Mouse (Mus musculus) lung, embryonic 14.5 days (tissue): Measurements from ENCODE around the gene Ltbp1. TPM values are rescaled to one million over a fixed set of nuclear protein-coding genes. Genes with fewer than 3 reads are reported as not detected.

ENCODE experiments used
- ATAC-seq: fragments of 200-750 bp; cut with Nextera tagmentation; 2 replicates; pipeline ENCODE4 v1.8.0; 2017; ENCODE audit warnings: mild to moderate bottlenecking, moderate TSS enrichment, moderate library complexity; ENCODE audit not compliant: insufficient read depth
- DNase-seq: peaks from one replicate; pipeline ENCODE4 v3.0.0-alpha.2; 2015
- H3K27ac ChIP-seq: fragments of 300-500 bp; sonication (generic); 2 replicates; pipeline ENCODE4 v1.5.1; 2014; ENCODE audit warnings: low read depth, mild to moderate bottlenecking, moderate library complexity
- H3K27me3 ChIP-seq: fragments of 300-500 bp; sonication (generic); 2 replicates; pipeline ENCODE4 v1.6.1; 2014; ENCODE audit warnings: low read length, control low read depth; ENCODE audit not compliant: insufficient read depth
- H3K36me3 ChIP-seq: fragments of 300-500 bp; sonication (generic); 2 replicates; pipeline ENCODE4 v1.6.1; 2014; ENCODE audit warnings: control low read depth; ENCODE audit not compliant: insufficient read depth
- H3K4me1 ChIP-seq: fragments of 300-500 bp; sonication (generic); 2 replicates; pipeline ENCODE4 v1.6.1; 2014; ENCODE audit warnings: antibody characterized with exemption, control low read depth; ENCODE audit not compliant: insufficient read depth
- H3K4me2 ChIP-seq: fragments of 300-500 bp; sonication (generic); 2 replicates; pipeline ENCODE4 v1.6.1; 2014; ENCODE audit warnings: mild to moderate bottlenecking
- H3K4me3 ChIP-seq: fragments of 300-500 bp; sonication (generic); 2 replicates; pipeline ENCODE4 v1.5.1; 2014; ENCODE audit warnings: low read depth, low read length
- H3K9ac ChIP-seq: fragments of 300-500 bp; sonication (generic); 2 replicates; pipeline ENCODE4 v1.6.1; 2014
- H3K9me3 ChIP-seq: fragments of 300-500 bp; sonication (generic); 2 replicates; pipeline ENCODE4 v1.6.1; 2016; ENCODE audit warnings: low read depth, low read length, control low read depth
- CTCF ChIP-seq: IDR thresholded peaks from 2 replicates; pipeline ENCODE4 v1.5.1; 2016; ENCODE audit warnings: antibody characterized with exemption, low read depth
- WGBS: fragments of 180-500 bp; shearing (Covaris S2); extraction: QIAGEN DNeasy Blood & Tissue Kit; methylation state at CpG from one replicate; pipeline ENCODE4 v1.1.7; 2014; 5-methylcytosine and 5-hydroxymethylcytosine counted together
- polyA plus RNA-seq: library from polyadenylated mRNA; unstranded; fragments of >200 nt; fragmentation: Nextera tagmentation; extraction: Ambion mirVana; gene quantifications from 2 replicates; pipeline ENCODE4 v1.2.1, GENCODE M21; 2014

Gene Ltbp1
- polyA plus RNA-seq, 1 experiment from 2014 or later = 33.8 TPM

GRCm38 (mm10) chr17:75017423-75017822 is 12.1 kb downstream of the Ltbp1 start:
- Histone ChIP-seq H3K4me1 (peaks cover 6% of the 10 kb centered on the region; the same call in 1 of the 2 replicates), H3K27ac (no peak overlapping the region), H3K4me3 (no peak overlapping the region), H3K27me3 (no peaks in the 10 kb centered on the region), H3K4me2 (no peak overlapping the region), H3K36me3 (no peaks in the 10 kb centered on the region), H3K9ac (no peak overlapping the region), H3K9me3 (no peaks in the 10 kb centered on the region)
- ATAC-seq (no peak), DNase-seq (peak; percentile 58)
- 71% methylated on average over 7 of the region's 7 CpGs for WGBS
- peak; percentile 71 for TF ChIP-seq CTCF

- no peak for ATAC-seq
- no peaks in the 10 kb centered on the region for H3K9me3 ChIP-seq
- peaks cover 6% of the 10 kb centered on the region; the same call in 1 of the 2 replicates for H3K4me1 ChIP-seq
- H3K27me3 ChIP-seq = no peaks in the 10 kb centered on the region
- no peak for DNase-seq
- H3K27ac ChIP-seq = no peak overlapping the region
- H3K36me3 ChIP-seq = no peaks in the 10 kb centered on the region
- 85% methylated on average over 5 of the region's 5 CpGs for WGBS
- H3K4me2 ChIP-seq = no peak overlapping the region
- no peak overlapping the region for H3K9ac ChIP-seq
- H3K4me3 ChIP-seq = no peak overlapping the region
- no peak for TF ChIP-seq CTCF
Measured at GRCm38 (mm10) chr17:75018142-75018541, 12.8 kb downstream of the Ltbp1 start.

GRCm38 (mm10) chr17:75020026-75020425 is 14.7 kb downstream of the Ltbp1 start:
- Histone ChIP-seq H3K9ac (no peak overlapping the region), H3K9me3 (no peaks in the 10 kb centered on the region), H3K4me2 (no peak overlapping the region), H3K4me3 (no peak overlapping the region), H3K4me1 (no peaks in the 10 kb centered on the region), H3K36me3 (no peaks in the 10 kb centered on the region), H3K27ac (no peak overlapping the region), H3K27me3 (no peaks in the 10 kb centered on the region)
- whole genome bisulfite sequencing = 54% methylated on average over 7 of the region's 7 CpGs
- DNase-seq = no peak
- ATAC-seq = no peak
- TF ChIP-seq CTCF = no peak

- 70% methylated on average over 3 of the region's 3 CpGs for WGBS
- no peak overlapping the region for H3K27ac ChIP-seq
- ATAC-seq (no peak), DNase-seq (no peak)
- H3K4me1 ChIP-seq = no peaks in the 10 kb centered on the region
- H3K9me3 ChIP-seq = no peaks in the 10 kb centered on the region
- no peak overlapping the region for H3K4me3 ChIP-seq
- no peaks in the 10 kb centered on the region for H3K27me3 ChIP-seq
- no peaks in the 10 kb centered on the region for H3K36me3 ChIP-seq
- H3K9ac ChIP-seq = no peak overlapping the region
- H3K4me2 ChIP-seq = no peak overlapping the region
- TF ChIP-seq CTCF = no peak
Measured at GRCm38 (mm10) chr17:75020619-75021018, 15.3 kb downstream of the Ltbp1 start.

GRCm38 (mm10) chr17:75027358-75028131 is 22.2 kb downstream of the Ltbp1 start:
- H3K9ac ChIP-seq = no peak overlapping the region
- no peak overlapping the region for H3K4me3 ChIP-seq
- H3K4me2 ChIP-seq = no peak overlapping the region
- 70% methylated on average over 12 of the region's 12 CpGs for WGBS
- H3K27me3 ChIP-seq = no peaks in the 10 kb centered on the region
- DNase-seq = no peak
- no peak for TF ChIP-seq CTCF
- H3K9me3 ChIP-seq = no peaks in the 10 kb centered on the region
- no peaks in the 10 kb centered on the region for H3K4me1 ChIP-seq
- H3K36me3 ChIP-seq = 0 out of 2 replicates have a peak, but pooled peaks cover 3% of the 10 kb centered on the region
- no peak for ATAC-seq
- no peak overlapping the region for H3K27ac ChIP-seq

- no peak for TF ChIP-seq CTCF
- H3K4me3 ChIP-seq = no peak overlapping the region
- DNase-seq (no peak), ATAC-seq (no peak)
- H3K9me3 ChIP-seq = no peaks in the 10 kb centered on the region
- H3K27ac ChIP-seq = no peak overlapping the region
- no peak overlapping the region for H3K4me2 ChIP-seq
- H3K9ac ChIP-seq = no peak overlapping the region
- H3K4me1 ChIP-seq = no peaks in the 10 kb centered on the region
- H3K36me3 ChIP-seq = no peaks in the 10 kb centered on the region
- H3K27me3 ChIP-seq = no peaks in the 10 kb centered on the region
- WGBS = 53% methylated on average over 14 of the region's 14 CpGs
Measured at GRCm38 (mm10) chr17:75033356-75033755, 28.0 kb downstream of the Ltbp1 start.

GRCm38 (mm10) chr17:75033872-75034615 is 28.7 kb downstream of the Ltbp1 start:
- peak; percentile 23 for TF ChIP-seq CTCF
- Histone ChIP-seq H3K27ac (no peak overlapping the region), H3K36me3 (no peaks in the 10 kb centered on the region), H3K9ac (no peak overlapping the region), H3K4me1 (no peaks in the 10 kb centered on the region), H3K27me3 (no peaks in the 10 kb centered on the region), H3K9me3 (no peaks in the 10 kb centered on the region), H3K4me2 (no peak overlapping the region), H3K4me3 (no peak overlapping the region)
- DNase-seq (peak; percentile 72), ATAC-seq (peak; percentile 78)
- WGBS = 37% methylated on average over 21 of the region's 21 CpGs
